Mouse (Mus musculus) neural tube, embryonic 11.5 days (tissue): Measurements from ENCODE around the gene Il10. TPM values are rescaled to one million over a fixed set of nuclear protein-coding genes. Genes with fewer than 3 reads are reported as not detected.

Source experiments
- ATAC-seq: fragments of 200-750 bp; cut with Nextera tagmentation; 2 replicates; pipeline ENCODE4 v1.8.0; 2017; ENCODE audit warnings: moderate number of reproducible peaks, mild to moderate bottlenecking, moderate TSS enrichment, moderate library complexity; ENCODE audit not compliant: insufficient read depth, low FRiP score, low TSS enrichment
- DNase-seq: peaks from one replicate; pipeline ENCODE4 v3.0.0-alpha.2; 2015; ENCODE audit warnings: low spot score
- H3K27ac ChIP-seq: fragments of 300-500 bp; sonication (generic); 2 replicates; pipeline ENCODE4 v1.5.1; 2014; ENCODE audit warnings: low read depth, mild to moderate bottlenecking, low read length
- H3K27me3 ChIP-seq: fragments of 300-500 bp; sonication (generic); 2 replicates; pipeline ENCODE4 v1.6.1; 2014; ENCODE audit warnings: mild to moderate bottlenecking, low read length, mixed read lengths; ENCODE audit not compliant: control insufficient read depth, insufficient read depth
- H3K36me3 ChIP-seq: fragments of 300-500 bp; sonication (generic); 2 replicates; pipeline ENCODE4 v1.6.1; 2014; ENCODE audit warnings: mild to moderate bottlenecking, low read length, moderate library complexity, mixed read lengths; ENCODE audit not compliant: control insufficient read depth, insufficient read depth
- H3K4me1 ChIP-seq: fragments of 300-500 bp; sonication (generic); 2 replicates; pipeline ENCODE4 v1.6.1; 2014; ENCODE audit warnings: low read length, mixed read lengths; ENCODE audit not compliant: control insufficient read depth, insufficient read depth
- H3K4me2 ChIP-seq: fragments of 300-500 bp; sonication (generic); 2 replicates; pipeline ENCODE4 v1.6.1; 2014; ENCODE audit warnings: low read depth, mild to moderate bottlenecking, moderate library complexity
- H3K4me3 ChIP-seq: fragments of 300-500 bp; sonication (generic); 2 replicates; pipeline ENCODE4 v1.5.1; 2014; ENCODE audit warnings: low read depth, low read length
- H3K9ac ChIP-seq: fragments of 300-500 bp; sonication (generic); 2 replicates; pipeline ENCODE4 v1.6.1; 2014; ENCODE audit warnings: mild to moderate bottlenecking, low read length
- H3K9me3 ChIP-seq: fragments of 300-500 bp; sonication (generic); 2 replicates; pipeline ENCODE4 v1.6.1; 2016; ENCODE audit warnings: low read length; ENCODE audit not compliant: control insufficient read depth
- WGBS: fragments of 180-500 bp; shearing (Covaris S2); extraction: QIAGEN DNeasy Blood & Tissue Kit; methylation state at CpG from one replicate; pipeline ENCODE4 v1.1.7; 2014; 5-methylcytosine and 5-hydroxymethylcytosine counted together
- polyA plus RNA-seq: library from polyadenylated mRNA; unstranded; fragments of >200 nt; fragmentation: Nextera tagmentation; extraction: Ambion mirVana; gene quantifications from 2 replicates; pipeline ENCODE4 v1.2.1, GENCODE M21; 2014

The Il10 gene
- polyA plus RNA-seq, 1 experiment from 2014 or later, result not detected

- 88% methylated on average over 17 of the region's 17 CpGs for WGBS
- Histone ChIP-seq H3K27ac (no peak overlapping the region), H3K4me1 (no peaks in the 10 kb centered on the region), H3K36me3 (no peaks in the 10 kb centered on the region), H3K4me3 (no peak overlapping the region), H3K9ac (no peak overlapping the region), H3K9me3 (no peaks in the 10 kb centered on the region), H3K27me3 (no peaks in the 10 kb centered on the region), H3K4me2 (no peak overlapping the region)
- DNase-seq (no peak), ATAC-seq (no peak)
These were observed 9.2 kb upstream of the Il10 start for GRCm38 (mm10) chr1:131010201-131011153.

- WGBS, result 91% methylated on average over 8 of the region's 8 CpGs
- Histone ChIP-seq H3K9ac (no peak overlapping the region), H3K27me3 (no peaks in the 10 kb centered on the region), H3K27ac (no peak overlapping the region), H3K36me3 (no peaks in the 10 kb centered on the region), H3K4me2 (no peak overlapping the region), H3K4me3 (no peak overlapping the region), H3K4me1 (no peaks in the 10 kb centered on the region), H3K9me3 (no peaks in the 10 kb centered on the region)
- DNase-seq (no peak), ATAC-seq (no peak)
These were observed 7.2 kb upstream of the Il10 start for GRCm38 (mm10) chr1:131012494-131012893.

GRCm38 (mm10) chr1:131013926-131014325 is 5.7 kb upstream of the Il10 start:
- H3K4me1 ChIP-seq, result no peaks in the 10 kb centered on the region
- H3K36me3 ChIP-seq, result no peaks in the 10 kb centered on the region
- H3K4me3 ChIP-seq, result no peak overlapping the region
- no peaks in the 10 kb centered on the region for H3K9me3 ChIP-seq
- WGBS, result 95% methylated on average over 5 of the region's 5 CpGs
- H3K27me3 ChIP-seq, result no peaks in the 10 kb centered on the region
- no peak overlapping the region for H3K4me2 ChIP-seq
- DNase-seq (no peak), ATAC-seq (no peak)
- H3K9ac ChIP-seq, result no peak overlapping the region
- H3K27ac ChIP-seq, result no peak overlapping the region

- 91% methylated on average over 6 of the region's 6 CpGs for WGBS
- Histone ChIP-seq H3K4me1 (no peaks in the 10 kb centered on the region), H3K4me3 (no peak overlapping the region), H3K36me3 (no peaks in the 10 kb centered on the region), H3K9ac (no peak overlapping the region), H3K9me3 (no peaks in the 10 kb centered on the region), H3K4me2 (no peak overlapping the region), H3K27me3 (no peaks in the 10 kb centered on the region), H3K27ac (no peak overlapping the region)
- ATAC-seq (no peak), DNase-seq (no peak)
These were observed 4.4 kb upstream of the Il10 start for GRCm38 (mm10) chr1:131015281-131015680.

GRCm38 (mm10) chr1:131015879-131016278 is 3.8 kb upstream of the Il10 start:
- H3K4me2 ChIP-seq, result no peak overlapping the region
- DNase-seq (no peak), ATAC-seq (no peak)
- H3K27ac ChIP-seq, result no peak overlapping the region
- H3K36me3 ChIP-seq, result no peaks in the 10 kb centered on the region
- no peaks in the 10 kb centered on the region for H3K27me3 ChIP-seq
- H3K4me1 ChIP-seq, result no peaks in the 10 kb centered on the region
- H3K9ac ChIP-seq, result no peak overlapping the region
- no peaks in the 10 kb centered on the region for H3K9me3 ChIP-seq
- H3K4me3 ChIP-seq, result no peak overlapping the region
- WGBS, result 94% methylated on average over 7 of the region's 7 CpGs

GRCm38 (mm10) chr1:131020425-131021310 is 1.0 kb downstream of the Il10 start:
- DNase-seq, result no peak

GRCm38 (mm10) chr1:131021438-131021837 is 1.8 kb downstream of the Il10 start:
- no peak overlapping the region for H3K27ac ChIP-seq
- WGBS, result 71% methylated on average over 9 of the region's 9 CpGs
- no peak overlapping the region for H3K4me3 ChIP-seq
- H3K4me2 ChIP-seq, result no peak overlapping the region
- no peaks in the 10 kb centered on the region for H3K36me3 ChIP-seq
- DNase-seq, result no peak
- H3K27me3 ChIP-seq, result no peaks in the 10 kb centered on the region
- no peak overlapping the region for H3K9ac ChIP-seq
- ATAC-seq, result no peak
- no peaks in the 10 kb centered on the region for H3K4me1 ChIP-seq
- no peaks in the 10 kb centered on the region for H3K9me3 ChIP-seq

More at GRCm38 (mm10) chr1:131020425-131021310, 1.0 kb downstream of the Il10 start:
- H3K4me1 ChIP-seq, result no peaks in the 10 kb centered on the region
- WGBS, result 58% methylated on average over 12 of the region's 12 CpGs
- no peak for ATAC-seq
- no peaks in the 10 kb centered on the region for H3K9me3 ChIP-seq
- no peak overlapping the region for H3K27ac ChIP-seq
- H3K27me3 ChIP-seq, result no peaks in the 10 kb centered on the region
- H3K9ac ChIP-seq, result no peak overlapping the region
- H3K4me3 ChIP-seq, result no peak overlapping the region
- H3K4me2 ChIP-seq, result no peak overlapping the region
- no peaks in the 10 kb centered on the region for H3K36me3 ChIP-seq

- H3K9me3 ChIP-seq, result no peaks in the 10 kb centered on the region
- no peak overlapping the region for H3K9ac ChIP-seq
- H3K27ac ChIP-seq, result no peak overlapping the region
- no peak for DNase-seq
- no peak overlapping the region for H3K4me2 ChIP-seq
- no peak overlapping the region for H3K4me3 ChIP-seq
- no peaks in the 10 kb centered on the region for H3K36me3 ChIP-seq
- H3K27me3 ChIP-seq, result no peaks in the 10 kb centered on the region
- no peak for ATAC-seq
- 79% methylated on average over 11 of the region's 11 CpGs for WGBS
- no peaks in the 10 kb centered on the region for H3K4me1 ChIP-seq
These were observed 2.4 kb downstream of the Il10 start for GRCm38 (mm10) chr1:131021900-131022590.
